Comparison of ENCODE assay signal across 8 mouse cellular contexts in the genomic region with DNA sequence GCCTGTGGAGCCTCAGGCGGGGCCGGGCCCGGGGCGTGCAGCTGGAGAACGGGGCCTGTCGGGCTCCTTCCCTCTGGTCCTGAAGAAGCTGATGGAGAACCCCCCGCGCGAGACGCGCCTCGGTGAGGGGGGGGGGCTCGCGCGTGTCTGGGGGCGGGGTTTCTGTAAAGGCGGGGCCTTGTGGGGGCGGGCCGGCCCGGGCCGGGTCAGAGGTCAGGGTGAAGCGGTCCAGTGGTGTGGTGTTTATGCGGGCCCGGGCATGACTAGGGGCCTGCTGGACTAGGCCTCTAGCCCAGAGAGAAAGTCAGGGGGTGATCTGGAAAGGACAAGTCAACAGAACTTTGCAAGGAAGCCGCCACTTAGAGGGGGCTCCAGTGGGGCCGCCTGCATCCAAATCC. TPM values are rescaled to one million over a fixed set of nuclear protein-coding genes. Genes with fewer than 3 reads are reported as not detected.
DNase-seq lines count a peak whose midpoint lies in the region; ATAC-seq and TF ChIP-seq lines count a peak whose summit lies in the region.

No protein-coding gene starts in this region.

- no peaks in the 10 kb centered on the region for H3K9me3 ChIP-seq in kidney, embryonic 16.5 days (ENCODE audit: low read length)
- no peaks in the 10 kb centered on the region for H3K9me3 ChIP-seq in hindbrain, postnatal 0 days (ENCODE audit: low read length)
- no peaks in the 10 kb centered on the region for H3K9me3 ChIP-seq in midbrain, embryonic 13.5 days

- WGBS in kidney, embryonic 16.5 days = under 1% methylated on average over 17 of the region's 26 CpGs
- 0% methylated on average over 17 of the region's 26 CpGs for WGBS in hindbrain, postnatal 0 days
- under 1% methylated on average over 19 of the region's 26 CpGs for WGBS in midbrain, embryonic 13.5 days

- no peak for TF ChIP-seq CTCF in hindbrain, postnatal 0 days (IDR thresholded peaks at IDR 0.05; ENCODE audit: low read depth)

- peak; percentile 28 for ATAC-seq in kidney, embryonic 16.5 days (ENCODE audit: low FRiP score, low TSS enrichment)
- ATAC-seq in hindbrain, postnatal 0 days = no peak
- peak; percentile 22; the same call in 1 of the 2 replicates for ATAC-seq in midbrain, embryonic 13.5 days

- H3K36me3 ChIP-seq in kidney, embryonic 16.5 days (ENCODE audit: insufficient read depth, low read length) = peaks cover 10% of the 10 kb centered on the region; the same call in 1 of the 2 replicates
- peaks cover 18% of the 10 kb centered on the region for H3K36me3 ChIP-seq in hindbrain, postnatal 0 days (ENCODE audit: insufficient read depth, low read length)
- peaks cover 20% of the 10 kb centered on the region for H3K36me3 ChIP-seq in midbrain, embryonic 13.5 days

- peak overlapping the region; percentile 85 for H3K4me2 ChIP-seq in kidney, embryonic 16.5 days (replicated peaks; ENCODE audit: low read depth, low read length)
- H3K4me2 ChIP-seq in hindbrain, postnatal 0 days (ENCODE audit: low read depth, low read length) = peak overlapping the region; percentile 66
- peak overlapping the region; percentile 76 for H3K4me2 ChIP-seq in midbrain, embryonic 13.5 days (replicated peaks)

- H3K4me3 ChIP-seq in kidney, embryonic 16.5 days (ENCODE audit: low read length) = peak overlapping the region; percentile 78
- H3K4me3 ChIP-seq in brown adipose tissue, adult 24 weeks (ENCODE audit: insufficient read depth, low read depth, low read length) = peak overlapping the region; percentile 69
- H3K4me3 ChIP-seq in hindbrain, postnatal 0 days (ENCODE audit: low read length) = peak overlapping the region; percentile 62
- H3K4me3 ChIP-seq in midbrain, embryonic 13.5 days (replicated peaks) = peak overlapping the region; percentile 78

- peaks cover 29% of the 10 kb centered on the region for H3K4me1 ChIP-seq in kidney, embryonic 16.5 days (ENCODE audit: insufficient read depth, low read length)
- peaks cover 17% of the 10 kb centered on the region for H3K4me1 ChIP-seq in brown adipose tissue, adult 24 weeks (ENCODE audit: control insufficient read depth, insufficient read depth, insufficient read length, low read length)
- peaks cover 28% of the 10 kb centered on the region for H3K4me1 ChIP-seq in hindbrain, postnatal 0 days (ENCODE audit: insufficient read depth, low read length)
- H3K4me1 ChIP-seq in midbrain, embryonic 13.5 days (replicated peaks) = peaks cover 46% of the 10 kb centered on the region

- peak overlapping the region; percentile 98 for H3K27ac ChIP-seq in kidney, embryonic 16.5 days (ENCODE audit: low read length)
- peak overlapping the region; percentile 77 for H3K27ac ChIP-seq in brown adipose tissue, adult 24 weeks (replicated peaks; ENCODE audit: low read depth, low read length)
- H3K27ac ChIP-seq in hindbrain, postnatal 0 days = peak overlapping the region; percentile 98
- H3K27ac ChIP-seq in midbrain, embryonic 13.5 days = peak overlapping the region; percentile 85

- DNase-seq in kidney, adult 9 months = no peak
- DNase-seq in hindbrain, postnatal 0 days (ENCODE audit: low spot score) = peak; percentile 72
- DNase-seq in frontal cortex, postnatal 10 days (ENCODE audit: low spot score in 2 of 2) = no peak
- no peak for DNase-seq in gastrocnemius, adult 18-20 months (ENCODE audit: low spot score)
- DNase-seq in spleen, postnatal 4 days (ENCODE audit: low spot score in 2 of 2) = no peak

- H3K27me3 ChIP-seq in kidney, embryonic 16.5 days (ENCODE audit: insufficient read depth, low read length) = no peaks in the 10 kb centered on the region
- no peaks in the 10 kb centered on the region for H3K27me3 ChIP-seq in hindbrain, postnatal 0 days (ENCODE audit: insufficient read depth, low read length)
- H3K27me3 ChIP-seq in midbrain, embryonic 13.5 days = no peaks in the 10 kb centered on the region; the same call in 1 of the 2 replicates

- peak overlapping the region; percentile 83 for H3K9ac ChIP-seq in kidney, embryonic 16.5 days (replicated peaks; ENCODE audit: low read length)
- H3K9ac ChIP-seq in hindbrain, postnatal 0 days (replicated peaks; ENCODE audit: low read length) = peak overlapping the region; percentile 81
- peak overlapping the region; percentile 87 for H3K9ac ChIP-seq in midbrain, embryonic 13.5 days (replicated peaks)

RNA-seq across cellular contexts. Expression of a gene that starts 9.4 kb away (rescaled TPM):
- polyA plus RNA-seq in kidney, embryonic 16.5 days (2015; fragmentation: Nextera tagmentation; extraction: Ambion mirVana) = 25.7 and 28.9 TPM in 2 replicates
- 33.0 and 53.3 TPM in 2 replicates for polyA plus RNA-seq in brown adipose tissue, adult 24 weeks (2012; ENCODE audit: insufficient read depth, insufficient read length, missing spikeins)
- total RNA-seq in hindbrain, postnatal 0 days (2014; rRNA removed) = 62.5 and 64.1 TPM in 2 replicates
- polyA plus RNA-seq in hindbrain, postnatal 0 days (2015; fragmentation: Nextera tagmentation; extraction: Ambion mirVana) = 27.8 and 30.4 TPM in 2 replicates
- 21.5 and 23.3 TPM in 2 replicates for polyA plus RNA-seq in midbrain, embryonic 13.5 days (2015; fragmentation: Nextera tagmentation; extraction: Ambion mirVana)
- total RNA-seq in gastrocnemius, adult 18-20 months (2021) = 100 to 1,000 TPM; 124 to 160 TPM

RNA-seq across cellular contexts. Expression of a gene that starts 47.0 kb away (rescaled TPM):
- 29.6 and 32.6 TPM in 2 replicates for polyA plus RNA-seq in kidney, embryonic 16.5 days (2015; fragmentation: Nextera tagmentation; extraction: Ambion mirVana)
- 79.0 and 87.4 TPM in 2 replicates for polyA plus RNA-seq in brown adipose tissue, adult 24 weeks (2012; ENCODE audit: insufficient read depth, insufficient read length, missing spikeins)
- total RNA-seq in hindbrain, postnatal 0 days (2014; rRNA removed) = 12.9 and 13.9 TPM in 2 replicates
- polyA plus RNA-seq in hindbrain, postnatal 0 days (2015; fragmentation: Nextera tagmentation; extraction: Ambion mirVana) = 14.0 and 14.5 TPM in 2 replicates
- polyA plus RNA-seq in midbrain, embryonic 13.5 days (2015; fragmentation: Nextera tagmentation; extraction: Ambion mirVana) = 16.2 and 17.7 TPM in 2 replicates
- total RNA-seq in gastrocnemius, adult 18-20 months (2021) = 100 to 1,000 TPM in 1 of 2 experiments, 10 to 100 TPM in 1; 89.1 to 174 TPM
